Mouse (Mus musculus) intestine, embryonic 16.5 days (tissue): ENCODE data around the gene Drd4. TPM values are rescaled to one million over a fixed set of nuclear protein-coding genes. Genes with fewer than 3 reads are reported as not detected.
A peak's percentile ranks its signal among the peaks of the same experiment; 100 is the strongest.
"Not testable (repeated sequence)": the region's sequence is repeated elsewhere in the genome, so short reads cannot be mapped to it uniquely, and the experiment has no call there.

Experiments used
- ATAC-seq: fragments of 200-750 bp; cut with Nextera tagmentation; 2 replicates; pipeline ENCODE4 v1.8.0; 2017; ENCODE audit warnings: moderate TSS enrichment, moderate library complexity
- H3K27ac ChIP-seq: fragments of 300-500 bp; sonication (generic); 2 replicates; pipeline ENCODE4 v1.5.1; 2014; ENCODE audit warnings: mild to moderate bottlenecking, low read length
- H3K27me3 ChIP-seq: fragments of 300-500 bp; sonication (generic); replicated peaks from 2 replicates; pipeline ENCODE4 v1.6.1; 2014; ENCODE audit warnings: low read length, control low read depth, mixed read lengths; ENCODE audit not compliant: control insufficient read depth, insufficient read depth
- H3K36me3 ChIP-seq: fragments of 300-500 bp; sonication (generic); 2 replicates; pipeline ENCODE4 v1.6.1; 2014; ENCODE audit warnings: low read length, control low read depth; ENCODE audit not compliant: control insufficient read depth, insufficient read depth
- H3K4me1 ChIP-seq: fragments of 300-500 bp; sonication (generic); 2 replicates; pipeline ENCODE4 v1.6.1; 2014; ENCODE audit warnings: low read length, control low read depth, mixed read lengths; ENCODE audit not compliant: control insufficient read depth, insufficient read depth
- H3K4me2 ChIP-seq: fragments of 300-500 bp; sonication (generic); 2 replicates; pipeline ENCODE4 v1.6.1; 2014; ENCODE audit warnings: low read depth, low read length, control low read depth
- H3K4me3 ChIP-seq: fragments of 300-500 bp; sonication (generic); 2 replicates; pipeline ENCODE4 v1.5.1; 2014; ENCODE audit warnings: mild to moderate bottlenecking, low read length
- H3K9ac ChIP-seq: fragments of 300-500 bp; sonication (generic); 2 replicates; pipeline ENCODE4 v1.6.1; 2014; ENCODE audit warnings: low read depth, low read length
- H3K9me3 ChIP-seq: fragments of 300-500 bp; sonication (generic); 2 replicates; pipeline ENCODE4 v1.6.1; 2016; ENCODE audit warnings: low read length, control low read depth; ENCODE audit not compliant: control insufficient read depth
- WGBS: fragments of 180-500 bp; shearing (Covaris S2); extraction: QIAGEN DNeasy Blood & Tissue Kit; methylation state at CpG from one replicate; pipeline ENCODE4 v1.1.7; 2014; 5-methylcytosine and 5-hydroxymethylcytosine counted together
- polyA plus RNA-seq: library from polyadenylated mRNA; unstranded; fragments of >200 nt; fragmentation: Nextera tagmentation; extraction: Ambion mirVana; gene quantifications from 2 replicates; pipeline ENCODE4 v1.2.1, GENCODE M21; 2015

Gene Drd4
- polyA plus RNA-seq: 0.23 and 0.48 TPM in 2 replicates

GRCm38 (mm10) chr7:141291921-141292582, at the start of gene Drd4:
TSS of gene Drd4 (plus strand) at chr7:141292006.
- H3K36me3 ChIP-seq: peaks cover 2% of the 10 kb centered on the region; the same call in 1 of the 2 replicates
- H3K4me2 ChIP-seq: peak within 1 kb of the TSS; percentile 96
- peak within 1 kb of the TSS; percentile 56 for H3K4me3 ChIP-seq
- peaks cover 51% of the 10 kb centered on the region for H3K27me3 ChIP-seq
- H3K27ac ChIP-seq: no peak within 1 kb of the TSS
- peaks cover 21% of the 10 kb centered on the region for H3K4me1 ChIP-seq
- peak; percentile 70; the same call in 1 of the 2 replicates for ATAC-seq
- H3K9ac ChIP-seq: peak within 1 kb of the TSS; percentile 71
- WGBS: 2% methylated on average over 38 of the region's 46 CpGs
- H3K9me3 ChIP-seq: no peaks in the 10 kb centered on the region

GRCm38 (mm10) chr7:141250486-141250885, 41.3 kb upstream of the Drd4 start:
- H3K36me3 ChIP-seq: peaks cover 32% of the 10 kb centered on the region
- not testable (repeated sequence) for ATAC-seq, H3K4me1 ChIP-seq, H3K4me2 ChIP-seq, H3K4me3 ChIP-seq, H3K27ac ChIP-seq, H3K27me3 ChIP-seq, H3K9ac ChIP-seq, H3K9me3 ChIP-seq
- 81% methylated on average over 4 of the region's 4 CpGs for whole genome bisulfite sequencing

GRCm38 (mm10) chr7:141256159-141256558, 35.6 kb upstream of the Drd4 start:
- H3K4me3 ChIP-seq: no peak overlapping the region
- H3K9ac ChIP-seq: no peak overlapping the region
- H3K36me3 ChIP-seq: peaks cover 44% of the 10 kb centered on the region
- no peaks in the 10 kb centered on the region for H3K4me1 ChIP-seq
- 90% methylated on average over 10 of the region's 10 CpGs for WGBS
- H3K27me3 ChIP-seq: no peaks in the 10 kb centered on the region
- no peak overlapping the region for H3K4me2 ChIP-seq
- H3K9me3 ChIP-seq: no peaks in the 10 kb centered on the region
- H3K27ac ChIP-seq: no peak overlapping the region
- ATAC-seq: no peak

- Histone ChIP-seq H3K9me3 (no peaks in the 10 kb centered on the region), H3K4me2 (no peak overlapping the region), H3K4me1 (peaks cover 10% of the 10 kb centered on the region), H3K36me3 (peaks cover 42% of the 10 kb centered on the region), H3K27me3 (no peaks in the 10 kb centered on the region), H3K9ac (no peak overlapping the region), H3K4me3 (no peak overlapping the region), H3K27ac (no peak overlapping the region)
- WGBS: 93% methylated on average over 3 of the region's 3 CpGs
- ATAC-seq: no peak
Measured at GRCm38 (mm10) chr7:141261480-141261879, 30.3 kb upstream of the Drd4 start.

GRCm38 (mm10) chr7:141263640-141264039, 28.2 kb upstream of the Drd4 start:
- no peak overlapping the region for H3K4me2 ChIP-seq
- peaks cover 12% of the 10 kb centered on the region for H3K4me1 ChIP-seq
- no peaks in the 10 kb centered on the region for H3K27me3 ChIP-seq
- no peak overlapping the region for H3K9ac ChIP-seq
- no peak for ATAC-seq
- no peak overlapping the region for H3K4me3 ChIP-seq
- H3K27ac ChIP-seq: no peak overlapping the region
- WGBS: 90% methylated on average over 13 of the region's 13 CpGs
- H3K9me3 ChIP-seq: no peaks in the 10 kb centered on the region
- peaks cover 28% of the 10 kb centered on the region for H3K36me3 ChIP-seq

- Histone ChIP-seq H3K27ac (no peak overlapping the region), H3K4me3 (no peak overlapping the region), H3K27me3 (no peaks in the 10 kb centered on the region), H3K4me2 (no peak overlapping the region), H3K9ac (no peak overlapping the region), H3K4me1 (peaks cover 12% of the 10 kb centered on the region), H3K36me3 (peaks cover 24% of the 10 kb centered on the region), H3K9me3 (no peaks in the 10 kb centered on the region)
- ATAC-seq: no peak
- WGBS: 72% methylated on average over 11 of the region's 11 CpGs
Measured at GRCm38 (mm10) chr7:141264041-141264700, 27.6 kb upstream of the Drd4 start.

GRCm38 (mm10) chr7:141264761-141265410, 26.9 kb upstream of the Drd4 start:
- ATAC-seq: peak; percentile 62
- H3K36me3 ChIP-seq: peaks cover 20% of the 10 kb centered on the region
- 0 out of 2 replicates have a peak overlapping the region, but pooled peaks have one; percentile 3 for H3K4me3 ChIP-seq
- H3K4me1 ChIP-seq: peaks cover 12% of the 10 kb centered on the region
- no peaks in the 10 kb centered on the region for H3K27me3 ChIP-seq
- peak overlapping the region; percentile 58; the same call in 1 of the 2 replicates for H3K4me2 ChIP-seq
- H3K9ac ChIP-seq: peak overlapping the region; percentile 65; the same call in 1 of the 2 replicates
- H3K27ac ChIP-seq: no peak overlapping the region
- no peaks in the 10 kb centered on the region for H3K9me3 ChIP-seq
- WGBS: 30% methylated on average over 12 of the region's 12 CpGs

- Histone ChIP-seq H3K27me3 (no peaks in the 10 kb centered on the region), H3K27ac (no peak overlapping the region), H3K4me2 (peak overlapping the region; percentile 58), H3K36me3 (peaks cover 18% of the 10 kb centered on the region), H3K9ac (peak overlapping the region; percentile 65; the same call in 1 of the 2 replicates), H3K4me3 (0 out of 2 replicates have a peak overlapping the region, but pooled peaks have one; percentile 3), H3K4me1 (peaks cover 12% of the 10 kb centered on the region), H3K9me3 (no peaks in the 10 kb centered on the region)
- ATAC-seq: peak; percentile 16; the same call in 1 of the 2 replicates
- 46% methylated on average over 11 of the region's 11 CpGs for WGBS
Measured at GRCm38 (mm10) chr7:141265411-141265738, 26.4 kb upstream of the Drd4 start.
